Mouse (Mus musculus) common myeloid progenitor, adult 5-6 weeks (primary cell): ENCODE data around the gene Tmem215. TPM values are rescaled to one million over a fixed set of nuclear protein-coding genes. Genes with fewer than 3 reads are reported as not detected.

ENCODE experiments used
- total RNA-seq: library from RNA; stranded (forward); fragments of 200-1000, 187-1606 nt; gene quantifications from 2 replicates; pipeline ENCODE4 v1.2.3, GENCODE M21; 2017

Gene Tmem215
- total RNA-seq, 1 experiment from 2014 or later, result 1.8 TPM

Other genes starting within 250 kb of the Tmem215 start
- gene Ddx58, start 232.4 kb upstream of the Tmem215 start, total RNA-seq, result 20.0 and 25.1 TPM in 2 replicates
- 7.9 and 13.2 TPM in 2 replicates for gene Smim27, start 202.6 kb upstream of the Tmem215 start, total RNA-seq
- 93.8 and 107 TPM in 2 replicates for gene Topors, start 202.3 kb upstream of the Tmem215 start, total RNA-seq
- gene Ndufb6, start 192.8 kb upstream of the Tmem215 start, total RNA-seq, result 39.5 and 47.0 TPM in 2 replicates
- 7.4 and 14.7 TPM in 2 replicates for gene Aptx, start 231.0 kb downstream of the Tmem215 start, total RNA-seq
- gene Dnaja1, start 250.0 kb downstream of the Tmem215 start, total RNA-seq, result 377 and 448 TPM in 2 replicates